Mouse (Mus musculus) kidney, adult 2 months (tissue): ENCODE measurements around the gene Agxt2. TPM values are rescaled to one million over a fixed set of nuclear protein-coding genes. Genes with fewer than 3 reads are reported as not detected.

Experiments used
- DNase-seq: peaks from one replicate; pipeline ENCODE4 v3.0.0; 2021
- H3K27ac ChIP-seq: fragments of 200-500 bp; 2 replicates; pipeline ENCODE4 v1.5.1; 2012; ENCODE audit warnings: low read depth, low read length, control low read depth, inconsistent platforms; ENCODE audit not compliant: insufficient read depth
- H3K27me3 ChIP-seq: fragments of 200-500 bp; replicated peaks from 2 replicates; pipeline ENCODE4 v1.6.1; 2012; ENCODE audit warnings: mild to moderate bottlenecking, moderate library complexity, low read length, inconsistent platforms; ENCODE audit not compliant: control insufficient read depth, insufficient read depth
- H3K36me3 ChIP-seq: fragments of 200-500 bp; 2 replicates; pipeline ENCODE4 v1.6.1; 2012; ENCODE audit warnings: mild to moderate bottlenecking, moderate library complexity, low read length, inconsistent platforms; ENCODE audit not compliant: control insufficient read depth, insufficient read depth
- H3K4me1 ChIP-seq: fragments of 200-500 bp; 2 replicates; pipeline ENCODE4 v1.6.1; 2011; ENCODE audit warnings: low read length; ENCODE audit not compliant: control insufficient read depth, insufficient read depth
- H3K4me3 ChIP-seq: fragments of 200-500 bp; 2 replicates; pipeline ENCODE4 v1.5.1; 2011; ENCODE audit warnings: mild to moderate bottlenecking, low read depth, low read length, control low read depth; ENCODE audit not compliant: insufficient read depth
- CTCF ChIP-seq: fragments of 200-500 bp; conservative IDR thresholded peaks from 2 replicates; pipeline ENCODE4 v1.5.1; 2011; ENCODE audit warnings: low read depth, mild to moderate bottlenecking, control low read depth, low read length, moderate library complexity, mixed read lengths; ENCODE audit not compliant: insufficient read depth, insufficient read length
- POLR2A ChIP-seq: fragments of 200-500 bp; IDR thresholded peaks from one replicate; pipeline ENCODE4 v1.6.1; 2011; ENCODE audit warnings: low read depth, low read length, control low read depth
- WGBS: fragments of 180-500 bp; shearing (Covaris S2); methylation state at CpG from one replicate; pipeline ENCODE4 v1.1.7; 2018; 5-methylcytosine and 5-hydroxymethylcytosine counted together
- polyA plus RNA-seq: library from polyadenylated mRNA; depleted of rRNA; stranded (reverse); fragments of >200 nt; gene quantifications from 2 replicates; pipeline ENCODE4 v1.2.3, GENCODE M21; 2012; rRNA removed

Agxt2 gene
- 53.3 and 56.3 TPM in 2 replicates for polyA plus RNA-seq

GRCm38 (mm10) chr15:10358039-10358948 is at the start of gene Agxt2:
Agxt2 (plus strand) TSS chr15:10358532.
- H3K4me1 ChIP-seq, result peaks cover 8% of the 10 kb centered on the region; the same call in 1 of the 2 replicates
- H3K27ac ChIP-seq, result peak within 1 kb of the TSS; percentile 98
- DNase-seq, result peak; percentile 88
- no peaks in the 10 kb centered on the region for H3K36me3 ChIP-seq
- H3K27me3 ChIP-seq, result no peaks in the 10 kb centered on the region
- TF ChIP-seq CTCF, result no peak
- TF ChIP-seq POLR2A, result no peak
- peak within 1 kb of the TSS; percentile 68 for H3K4me3 ChIP-seq
- 53% methylated on average over 9 of the region's 9 CpGs for WGBS

GRCm38 (mm10) chr15:10311826-10312225 is 46.5 kb upstream of the Agxt2 start:
- no peak overlapping the region for H3K27ac ChIP-seq
- H3K27me3 ChIP-seq, result no peaks in the 10 kb centered on the region
- no peak overlapping the region for H3K4me3 ChIP-seq
- TF ChIP-seq CTCF, result no peak
- TF ChIP-seq POLR2A, result no peak
- DNase-seq, result no peak
- 34% methylated on average over 5 of the region's 5 CpGs for WGBS
- H3K4me1 ChIP-seq, result peaks cover 3% of the 10 kb centered on the region; the same call in 1 of the 2 replicates
- no peaks in the 10 kb centered on the region for H3K36me3 ChIP-seq

- 29% methylated on average over 7 of the region's 7 CpGs for WGBS
- Histone ChIP-seq H3K4me1 (peaks cover 3% of the 10 kb centered on the region; the same call in 1 of the 2 replicates), H3K27ac (no peak overlapping the region), H3K36me3 (no peaks in the 10 kb centered on the region), H3K4me3 (no peak overlapping the region), H3K27me3 (no peaks in the 10 kb centered on the region)
- peak; percentile 70 for DNase-seq
- no peak for TF ChIP-seq POLR2A
- TF ChIP-seq CTCF, result peak; percentile 45
Observed at GRCm38 (mm10) chr15:10313522-10314455, 44.5 kb upstream of the Agxt2 start.

- no peaks in the 10 kb centered on the region for H3K4me1 ChIP-seq
- no peak within 1 kb of the TSS for H3K27ac ChIP-seq
- H3K4me3 ChIP-seq, result no peak within 1 kb of the TSS
- no peak for TF ChIP-seq POLR2A
- no peak for TF ChIP-seq CTCF
- H3K36me3 ChIP-seq, result no peaks in the 10 kb centered on the region
- no peak for DNase-seq
- H3K27me3 ChIP-seq, result no peaks in the 10 kb centered on the region
- 92% methylated on average over 2 of the region's 2 CpGs for WGBS
Observed at GRCm38 (mm10) chr15:10325080-10325479, 33.3 kb upstream of the Agxt2 start, which contains the start of gene Gm21973. Gm21973 (plus strand) TSS chr15:10325380.

- Histone ChIP-seq H3K36me3 (no peaks in the 10 kb centered on the region), H3K27ac (no peak overlapping the region), H3K4me1 (peaks cover 2% of the 10 kb centered on the region; the same call in 1 of the 2 replicates), H3K4me3 (no peak overlapping the region), H3K27me3 (no peaks in the 10 kb centered on the region)
- DNase-seq, result no peak
- 68% methylated on average over 3 of the region's 3 CpGs for WGBS
- TF ChIP-seq POLR2A, result no peak
- no peak for TF ChIP-seq CTCF
Observed at GRCm38 (mm10) chr15:10330626-10331025, 27.7 kb upstream of the Agxt2 start.

- TF ChIP-seq CTCF (no peak), POLR2A (no peak)
- Histone ChIP-seq H3K4me1 (peaks cover 2% of the 10 kb centered on the region; the same call in 1 of the 2 replicates), H3K27ac (no peak overlapping the region), H3K4me3 (no peak overlapping the region), H3K27me3 (no peaks in the 10 kb centered on the region), H3K36me3 (no peaks in the 10 kb centered on the region)
- WGBS, result 57% methylated on average over 1 of the region's 1 CpGs
- peak; percentile 82 for DNase-seq
Observed at GRCm38 (mm10) chr15:10332566-10332965, 25.8 kb upstream of the Agxt2 start.
